Comparison of ENCODE assay signal across 14 mouse cellular contexts in genomic region chr9:96158431-96158830, GRCm38 (mm10). TPM values are rescaled to one million over a fixed set of nuclear protein-coding genes. Genes with fewer than 3 reads are reported as not detected.
DNase-seq lines count a peak whose midpoint lies in the region; ATAC-seq and TF ChIP-seq lines count a peak whose summit lies in the region.
"Had no signal": no experiment of that assay in that cellular context is flagged by ENCODE, and none has a peak within 500 bp of the region (broad histone marks: within the 10 kb centered on the region; RNA-seq: fewer than 3 reads in every experiment).

No protein-coding gene starts in this region.

- WGBS in kidney, embryonic 14.5 days: 25% methylated on average over 4 of the region's 4 CpGs
- 62% methylated on average over 4 of the region's 4 CpGs for WGBS in hindbrain, embryonic 10.5 days

- no peak overlapping the region for H3K9ac ChIP-seq in kidney, embryonic 14.5 days (ENCODE audit: low read depth, low read length)
- no peak overlapping the region for H3K9ac ChIP-seq in MEL (ENCODE audit: control insufficient read depth, low read depth, low read length, poor library complexity, severe bottlenecking)
- H3K9ac ChIP-seq: forebrain, embryonic 13.5 days; hindbrain, embryonic 13.5 days; liver, embryonic 14.5 days had no signal

- H3K4me3 ChIP-seq in kidney, embryonic 14.5 days (ENCODE audit: low read length): no peak overlapping the region
- H3K4me3 ChIP-seq in MEL (ENCODE audit: control insufficient read depth in 1 of 2, insufficient read depth in 1 of 2, low read depth in 2 of 2, low read length in 2 of 2): no peak overlapping the region
- H3K4me3 ChIP-seq in hindbrain, embryonic 10.5 days: no peak overlapping the region
- H3K4me3 ChIP-seq: forebrain, embryonic 13.5 days; hindbrain, embryonic 13.5 days; layer of hippocampus, adult 2 months had no signal

- TF ChIP-seq CTCF in MEL (IDR thresholded peaks at IDR 0.05 in 2 of 3, conservative IDR thresholded peaks at IDR 0.05 in 1 of 3; ENCODE audit: control insufficient read depth in 1 of 3, insufficient read depth in 1 of 3, low read depth in 2 of 3, low read length in 3 of 3, poor library complexity in 1 of 3, severe bottlenecking in 1 of 3): no peak

- H3K27ac ChIP-seq in kidney, embryonic 14.5 days (ENCODE audit: low read depth, low read length): peak overlapping the region; percentile 83
- H3K27ac ChIP-seq in MEL (ENCODE audit: control insufficient read depth, low read depth, low read length): peak overlapping the region; percentile 17; the same call in 1 of the 2 replicates
- no peak overlapping the region for H3K27ac ChIP-seq in hindbrain, embryonic 10.5 days
- H3K27ac ChIP-seq: forebrain, embryonic 13.5 days; hindbrain, embryonic 13.5 days; layer of hippocampus, adult 2 months; liver, embryonic 14.5 days; macrophage had no signal

- DNase-seq in kidney, postnatal 4 days: no peak
- DNase-seq in MEL (ENCODE audit: low read depth, low spot score): peak; percentile 78
- peak; percentile 48 for DNase-seq in heart, adult 8-10 months (ENCODE audit: low spot score)
- peak; percentile 14 for DNase-seq in heart, postnatal 4 days
- DNase-seq in left cerebral cortex, adult 11 months (ENCODE audit: low spot score): no peak
- DNase-seq in urinary bladder, adult 2 months (ENCODE audit: low spot score): no peak
- no peak for DNase-seq in hindbrain, embryonic 10.5 days (ENCODE audit: low spot score)
- DNase-seq: cerebellum, adult 11 months had no signal

- no peaks in the 10 kb centered on the region for H3K36me3 ChIP-seq in kidney, embryonic 14.5 days (ENCODE audit: control insufficient read depth, insufficient read depth, low read length)
- H3K36me3 ChIP-seq in MEL (ENCODE audit: control insufficient read depth in 1 of 2, insufficient read depth in 2 of 2, low read length in 2 of 2): peaks cover 0 to 11% of the 10 kb centered on the region in 2 experiments; a peak in 1 of 4 replicates
- H3K36me3 ChIP-seq in hindbrain, embryonic 10.5 days: no peaks in the 10 kb centered on the region
- H3K36me3 ChIP-seq: hindbrain, embryonic 13.5 days had no signal

- TF ChIP-seq EP300 in MEL (IDR thresholded peaks at IDR 0.05; ENCODE audit: low read depth in 1 of 2, low read length in 2 of 2): peak; percentile 91

- no peaks in the 10 kb centered on the region for H3K9me3 ChIP-seq in kidney, embryonic 14.5 days (ENCODE audit: control insufficient read depth, low read length)
- H3K9me3 ChIP-seq in MEL (replicated peaks; ENCODE audit: insufficient read depth, low read length): no peaks in the 10 kb centered on the region
- no peaks in the 10 kb centered on the region for H3K9me3 ChIP-seq in hindbrain, embryonic 10.5 days
- H3K9me3 ChIP-seq: forebrain, embryonic 13.5 days; hindbrain, embryonic 13.5 days had no signal

- TF ChIP-seq POLR2A in MEL (IDR thresholded peaks at IDR 0.05; ENCODE audit: control insufficient read depth in 1 of 2, insufficient read depth in 1 of 2, low read depth in 1 of 2, low read length in 2 of 2, poor library complexity in 1 of 2): no peak

- H3K79me2 ChIP-seq in MEL (ENCODE audit: control insufficient read depth, insufficient read depth, low read length, poor library complexity): no peaks in the 10 kb centered on the region

- no peak for ATAC-seq in kidney, embryonic 14.5 days (ENCODE audit: low FRiP score, low TSS enrichment)
- ATAC-seq: forebrain, embryonic 13.5 days had no signal

- H3K4me2 ChIP-seq in kidney, embryonic 14.5 days (replicated peaks; ENCODE audit: low read depth, low read length): no peak overlapping the region
- H3K4me2 ChIP-seq: forebrain, embryonic 13.5 days; hindbrain, embryonic 13.5 days had no signal

- no peaks in the 10 kb centered on the region for H3K4me1 ChIP-seq in kidney, embryonic 14.5 days (ENCODE audit: control insufficient read depth, insufficient read depth, low read length)
- peaks cover 2 to 11% of the 10 kb centered on the region in 2 experiments; a peak in 3 of 4 replicates for H3K4me1 ChIP-seq in MEL (ENCODE audit: control insufficient read depth in 1 of 2, insufficient read depth in 2 of 2, low read length in 2 of 2)
- no peaks in the 10 kb centered on the region for H3K4me1 ChIP-seq in hindbrain, embryonic 10.5 days (replicated peaks)
- H3K4me1 ChIP-seq: forebrain, embryonic 13.5 days; hindbrain, embryonic 13.5 days had no signal

- no peak for TF ChIP-seq RAD21 in MEL (IDR thresholded peaks at IDR 0.05; ENCODE audit: low read depth, low read length)

- H3K27me3 ChIP-seq in kidney, embryonic 14.5 days (ENCODE audit: control insufficient read depth, insufficient read depth, low read length): no peaks in the 10 kb centered on the region
- H3K27me3 ChIP-seq in MEL (ENCODE audit: control insufficient read depth in 1 of 2, insufficient read depth in 2 of 2, low read length in 2 of 2): no peaks in the 10 kb centered on the region
- H3K27me3 ChIP-seq in hindbrain, embryonic 10.5 days (ENCODE audit: insufficient read depth, poor library complexity, severe bottlenecking): no peaks in the 10 kb centered on the region
- H3K27me3 ChIP-seq: forebrain, embryonic 13.5 days; hindbrain, embryonic 13.5 days had no signal

TF ChIP-seq in MEL, 35 proteins besides CTCF, POLR2A, EP300 and RAD21 (continues in another document):
- TF ChIP-seq USF2 (IDR thresholded peaks at IDR 0.05; ENCODE audit: borderline replicate concordance in 1 of 2, insufficient read depth in 1 of 2, low read depth in 1 of 2, low read length in 2 of 2) (no peak), POLR2AphosphoS5 (IDR thresholded peaks at IDR 0.05; ENCODE audit: borderline replicate concordance, low read depth, low read length) (no peak), BHLHE40 (IDR thresholded peaks at IDR 0.05; ENCODE audit: borderline replicate concordance, low read depth, low read length) (no peak), TAL1 (IDR thresholded peaks at IDR 0.05; ENCODE audit: low read length) (peak; percentile 55), ZKSCAN1 (IDR thresholded peaks at IDR 0.05; ENCODE audit: low read depth, low read length) (no peak; the same call in 1 of the 2 replicates), GATA1 (IDR thresholded peaks at IDR 0.05; ENCODE audit: low read depth, low read length) (peak; percentile 94), SMC3 (IDR thresholded peaks at IDR 0.05; ENCODE audit: low read depth, low read length) (no peak), HCFC1 (IDR thresholded peaks at IDR 0.05; ENCODE audit: low read depth, low read length) (no peak), KAT2A (conservative IDR thresholded peaks at IDR 0.05; ENCODE audit: low read depth, low read length) (0 out of 2 replicates have a peak, but pooled peaks have one; percentile 23), JUND (IDR thresholded peaks at IDR 0.05; ENCODE audit: low read depth, low read length) (no peak), ETS1 (IDR thresholded peaks at IDR 0.05; ENCODE audit: low read depth, low read length) (peak; percentile 97), ZNF384 (IDR thresholded peaks at IDR 0.05; ENCODE audit: low read depth, low read length) (peak; percentile 99), NRF1 (IDR thresholded peaks at IDR 0.05; ENCODE audit: insufficient read depth, low read depth, low read length, poor library complexity, severe bottlenecking) (no peak), MAX (IDR thresholded peaks at IDR 0.05; ENCODE audit: low read length) (no peak), POLR2AphosphoS2 (IDR thresholded peaks at IDR 0.05; ENCODE audit: low read length) (no peak), MAZ (IDR thresholded peaks at IDR 0.05; ENCODE audit: low read depth, low read length) (no peak), CHD1 (IDR thresholded peaks at IDR 0.05; ENCODE audit: low read depth, low read length) (no peak), TBP (IDR thresholded peaks at IDR 0.05; ENCODE audit: low read depth, low read length) (no peak), RCOR1 (IDR thresholded peaks at IDR 0.05; ENCODE audit: low read depth, low read length) (peak; percentile 96), ZMIZ1 (IDR thresholded peaks at IDR 0.05; ENCODE audit: low read depth, low read length) (no peak), ZC3H11A (IDR thresholded peaks at IDR 0.05; ENCODE audit: low read depth, low read length) (no peak), UBTF (IDR thresholded peaks at IDR 0.05; ENCODE audit: borderline replicate concordance, insufficient read depth, low read depth, low read length) (no peak), MEF2A (IDR thresholded peaks at IDR 0.05; ENCODE audit: extremely low read depth, insufficient replicate concordance, low read depth, low read length, poor library complexity, severe bottlenecking) (no peak), E2F4 (IDR thresholded peaks at IDR 0.05; ENCODE audit: borderline replicate concordance, low read depth, low read length) (no peak), TCF12 (IDR thresholded peaks at IDR 0.05; ENCODE audit: low read depth, low read length) (peak; percentile 94), NELFE (IDR thresholded peaks at IDR 0.05; ENCODE audit: low read depth, low read length) (no peak), USF1 (IDR thresholded peaks at IDR 0.05; ENCODE audit: low read depth, low read length) (no peak), SIN3A (IDR thresholded peaks at IDR 0.05; ENCODE audit: low read length) (peak; percentile 81), MAFK (IDR thresholded peaks at IDR 0.05; ENCODE audit: borderline replicate concordance, low read depth, low read length) (no peak)

RNA-seq across cellular contexts. Expression of gene Tfdp2, which starts 37.6 kb away (rescaled TPM):
- 64.5 and 65.4 TPM in 2 replicates for polyA plus RNA-seq in kidney, embryonic 14.5 days (2014; fragmentation: Nextera tagmentation; extraction: Ambion mirVana)
- 7.7 TPM in 2 replicates for total RNA-seq in MEL (2012; rRNA removed)
- polyA plus RNA-seq in MEL (2012; ENCODE audit: insufficient read depth in 1 of 2, insufficient read length in 2 of 2, low read depth in 1 of 2, low replicate concordance in 2 of 2, missing spikeins in 1 of 2): 10 to 100 TPM in 1 of 2 experiments, not detected in 1; 15.4 TPM
- 100 to 1,000 TPM in 1 of 4 experiments, 10 to 100 TPM in 3; 83.4 to 109 (median 90.4) TPM for total RNA-seq in heart, adult 8-10 months (2022)
- total RNA-seq in heart, postnatal 4 days (2021): 10 to 100 TPM; 34.8 to 40.0 TPM
- 14.9 and 20.3 TPM in 2 replicates for polyA plus RNA-seq in urinary bladder, adult 2 months (2012; rRNA removed)
- 68.4 and 81.6 TPM in 2 replicates for polyA plus RNA-seq in hindbrain, embryonic 10.5 days (2016; fragmentation: Nextera tagmentation; extraction: Ambion mirVana)

RNA-seq across cellular contexts. Expression of gene Gk5, which starts 39.3 kb away (rescaled TPM):
- polyA plus RNA-seq in kidney, embryonic 14.5 days (2014; fragmentation: Nextera tagmentation; extraction: Ambion mirVana): 4.7 and 6.8 TPM in 2 replicates
- 4.0 and 4.1 TPM in 2 replicates for total RNA-seq in MEL (2012; rRNA removed)
- polyA plus RNA-seq in MEL (2012; ENCODE audit: insufficient read depth in 1 of 2, insufficient read length in 2 of 2, low read depth in 1 of 2, low replicate concordance in 2 of 2, missing spikeins in 1 of 2): 1 to 10 TPM in 1 of 2 experiments, not detected in 1; 6.2 TPM
- total RNA-seq in heart, adult 8-10 months (2022): 1 to 10 TPM; 2.2 to 3.8 (median 2.7) TPM
- 1 to 10 TPM; 5.1 to 5.5 TPM for total RNA-seq in heart, postnatal 4 days (2021)
- 6.0 and 6.5 TPM in 2 replicates for polyA plus RNA-seq in urinary bladder, adult 2 months (2012; rRNA removed)
- 2.1 and 3.2 TPM in 2 replicates for polyA plus RNA-seq in hindbrain, embryonic 10.5 days (2016; fragmentation: Nextera tagmentation; extraction: Ambion mirVana)

Comparison
In these comparisons a context has a peak if more than half of its experiments do, and no peak if none do; other contexts are left out.
1. DNase-seq: peak in MEL (single experiment), heart, adult 8-10 months (single experiment) and heart, postnatal 4 days (single experiment); none in kidney, postnatal 4 days (0 of 2), left cerebral cortex, adult 11 months (single experiment), urinary bladder, adult 2 months (single experiment) and hindbrain, embryonic 10.5 days (single experiment).